Mouse (Mus musculus) G1E (cell line): ENCODE results near the gene P4hb. TPM values are rescaled to one million over a fixed set of nuclear protein-coding genes. Genes with fewer than 3 reads are reported as not detected.

Experiments
- ATAC-seq: 2 replicates; pipeline ENCODE4 v1.8.0; 2016; ENCODE audit warnings: mild to moderate bottlenecking; ENCODE audit not compliant: insufficient number of reproducible peaks, poor library complexity, low FRiP score, severe bottlenecking; ENCODE audit errors: extremely low read depth
- DNase-seq: peaks from one replicate; pipeline ENCODE4 v3.0.0; 2012; ENCODE audit warnings: low spot score
- H3K27me3 ChIP-seq: 2 replicates; pipeline ENCODE4 v1.6.1; 2012; ENCODE audit warnings: mild to moderate bottlenecking, low read length, inconsistent platforms; ENCODE audit not compliant: insufficient read depth
- H3K36me3 ChIP-seq: replicated peaks from 2 replicates; pipeline ENCODE3; 2012; ENCODE audit warnings: mild to moderate bottlenecking, inconsistent platforms
- H3K4me1 ChIP-seq: 2 replicates; pipeline ENCODE4 v1.6.1; 2012; ENCODE audit warnings: low read depth, low read length, inconsistent platforms, mixed read lengths; ENCODE audit not compliant: insufficient read depth
- H3K4me3 ChIP-seq: 2 replicates; pipeline ENCODE4 v1.5.1; 2012; ENCODE audit warnings: low read depth, mild to moderate bottlenecking, inconsistent platforms, low read length, moderate library complexity, mixed read lengths
- H3K9me3 ChIP-seq: replicated peaks from 2 replicates; pipeline ENCODE4 v1.6.1; 2012; ENCODE audit warnings: inconsistent platforms
- CTCF ChIP-seq: IDR thresholded peaks from 2 replicates; pipeline ENCODE4 v1.5.1; 2012; ENCODE audit warnings: low read depth, low read length, inconsistent platforms, mixed read lengths
- GATA1 ChIP-seq: IDR thresholded peaks from 2 replicates; pipeline ENCODE4 v1.6.1; 2012; ENCODE audit warnings: borderline replicate concordance, low read length, inconsistent platforms, mixed read lengths
- GATA2 ChIP-seq: IDR thresholded peaks from 2 replicates; pipeline ENCODE4 v1.6.1; 2012; ENCODE audit warnings: low read depth, low read length, inconsistent platforms, borderline replicate concordance
- POLR2AphosphoS5 ChIP-seq: IDR thresholded peaks from 2 replicates; pipeline ENCODE4 v1.6.1; 2012; ENCODE audit warnings: low read depth, low read length, inconsistent platforms; ENCODE audit not compliant: insufficient replicate concordance
- TAL1 ChIP-seq: conservative IDR thresholded peaks from 2 replicates; pipeline ENCODE4 v1.6.1; 2012; ENCODE audit warnings: low read depth, low read length, inconsistent platforms, mixed read lengths
- polyA plus RNA-seq: library from polyadenylated mRNA; stranded (reverse); fragments of >175 nt; gene quantifications from 2 replicates; pipeline ENCODE4 v1.2.3, GENCODE M21; 2012
- total RNA-seq, 2 experiments: library from RNA; stranded (forward) in 1 of 2; stranded (reverse) in 1 of 2; fragments of 200-1000 nt in 1 of 2; fragments of >200 nt in 1 of 2; fragmentation: Nextera tagmentation in 1 of 2; gene quantifications; 2 replicates each; pipeline ENCODE4 v1.2.3; 2014 to 2017

P4hb gene
- total and polyA plus RNA-seq, 3 experiments: 289 to 516 (median 414) TPM

DNA sequence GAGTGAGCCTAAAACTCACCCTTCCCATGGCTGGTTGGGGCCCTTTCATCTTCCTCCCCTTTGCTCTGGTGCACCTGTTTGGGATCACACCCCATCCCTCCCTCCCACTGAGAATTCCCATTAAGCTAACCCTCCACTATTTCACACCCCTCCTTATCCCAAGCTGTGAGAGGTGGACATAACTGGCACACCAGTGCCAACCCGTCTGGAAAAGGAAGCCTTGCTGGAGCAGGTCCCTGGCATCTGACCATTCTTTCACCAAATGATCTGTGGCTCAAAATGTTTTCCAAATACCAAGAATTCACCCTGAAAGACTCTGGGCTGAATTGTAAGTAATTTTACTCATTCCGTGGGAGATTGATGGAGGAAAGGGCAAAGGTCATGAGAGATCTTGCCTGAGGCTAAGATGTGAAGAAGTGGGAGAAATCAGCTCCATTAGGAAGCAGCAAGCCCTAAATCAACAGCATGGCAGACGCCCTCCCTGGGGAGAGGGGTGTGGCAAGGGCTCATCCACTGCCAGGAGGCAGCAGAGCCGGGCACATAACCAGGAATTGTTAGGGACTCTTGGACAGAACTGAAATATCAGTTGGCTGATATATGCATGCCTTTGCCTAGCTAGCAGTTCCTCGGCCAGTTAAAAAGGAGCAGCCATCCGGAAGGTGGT lies 60.1 kb downstream of the P4hb start:
- H3K36me3 ChIP-seq: no peaks in the 10 kb centered on the region
- no peak overlapping the region for H3K4me3 ChIP-seq
- peaks cover 3% of the 10 kb centered on the region; the same call in 1 of the 2 replicates for H3K27me3 ChIP-seq
- peaks cover 52% of the 10 kb centered on the region for H3K4me1 ChIP-seq
- no peaks in the 10 kb centered on the region; the same call in 1 of the 2 replicates for H3K9me3 ChIP-seq
- TF ChIP-seq GATA1 (no peak), POLR2AphosphoS5 (no peak), CTCF (no peak), GATA2 (no peak), TAL1 (no peak)
- ATAC-seq (no peak), DNase-seq (no peak)

DNA sequence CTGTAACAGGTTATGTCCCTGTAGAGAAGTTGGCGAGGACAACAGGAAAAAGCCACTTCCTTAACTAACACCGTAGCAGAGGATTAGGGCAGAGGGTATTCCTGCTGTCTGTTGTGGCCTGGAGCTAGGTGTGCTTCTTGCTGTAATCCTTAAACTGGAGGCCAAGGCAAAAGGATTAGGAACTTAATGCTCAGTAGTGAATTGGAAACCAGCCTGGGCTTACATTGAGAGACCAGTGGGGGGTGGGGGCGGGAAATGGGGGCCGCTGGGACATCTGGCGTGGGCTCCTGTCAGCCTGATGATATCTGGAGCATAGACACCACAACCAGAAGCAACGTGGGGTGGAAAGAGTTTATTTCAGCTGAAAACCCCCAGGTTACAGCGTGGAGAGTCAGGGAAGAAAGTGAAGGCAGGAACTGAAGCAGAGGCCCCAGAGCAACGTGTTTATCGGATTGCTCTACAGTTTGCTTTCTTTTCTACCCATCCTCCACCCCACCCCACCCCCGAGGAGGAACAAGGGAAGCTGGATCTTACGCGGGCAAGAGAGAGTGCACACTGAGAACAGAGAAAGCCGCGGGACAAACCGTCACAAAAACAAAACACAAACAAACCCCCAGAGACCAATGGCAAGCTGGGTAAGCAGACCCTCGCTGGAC lies 62.5 kb downstream of the P4hb start:
- Histone ChIP-seq H3K4me3 (peak overlapping the region; percentile 61), H3K9me3 (no peaks in the 10 kb centered on the region; the same call in 1 of the 2 replicates), H3K27me3 (peaks cover 3% of the 10 kb centered on the region; the same call in 1 of the 2 replicates), H3K4me1 (peaks cover 61% of the 10 kb centered on the region), H3K36me3 (no peaks in the 10 kb centered on the region)
- peak; percentile 65 for ATAC-seq
- DNase-seq: peak; percentile 77
- TF ChIP-seq POLR2AphosphoS5 (no peak), TAL1 (no peak), CTCF (no peak), GATA1 (no peak)

Other genes with a start within 250 kb of the P4hb start
Only the 20 nearest of the 34 such genes appear.
- 1.7 and 3.5 TPM in 2 replicates for gene Pde6g, start 119.8 kb downstream of the P4hb start, total RNA-seq (2014; fragmentation: Nextera tagmentation)
- 0.23 and 0.33 TPM in 2 replicates for gene Pde6g, start 119.8 kb downstream of the P4hb start, total RNA-seq (2017)
- gene Pde6g, start 119.8 kb downstream of the P4hb start, polyA plus RNA-seq: 0.18 and 0.23 TPM in 2 replicates
- 15.2 and 17.4 TPM in 2 replicates for gene Oxld1, start 115.2 kb downstream of the P4hb start, total RNA-seq (2014; fragmentation: Nextera tagmentation)
- 24.9 and 25.6 TPM in 2 replicates for gene Oxld1, start 115.2 kb downstream of the P4hb start, total RNA-seq (2017)
- 16.7 and 17.1 TPM in 2 replicates for gene Oxld1, start 115.2 kb downstream of the P4hb start, polyA plus RNA-seq
- 32.4 and 41.7 TPM in 2 replicates for gene Ccdc137, start 115.1 kb downstream of the P4hb start, total RNA-seq (2014; fragmentation: Nextera tagmentation)
- gene Ccdc137, start 115.1 kb downstream of the P4hb start, total RNA-seq (2017): 41.2 and 42.8 TPM in 2 replicates
- 44.7 and 55.5 TPM in 2 replicates for gene Ccdc137, start 115.1 kb downstream of the P4hb start, polyA plus RNA-seq
- 18.0 and 24.5 TPM in 2 replicates for gene Arl16, start 105.6 kb downstream of the P4hb start, total RNA-seq (2014; fragmentation: Nextera tagmentation)
- gene Arl16, start 105.6 kb downstream of the P4hb start, total RNA-seq (2017): 17.0 and 24.5 TPM in 2 replicates
- 21.0 and 26.0 TPM in 2 replicates for gene Arl16, start 105.6 kb downstream of the P4hb start, polyA plus RNA-seq
- 60.5 and 63.2 TPM in 2 replicates for gene Mrpl12, start 88.6 kb downstream of the P4hb start, total RNA-seq (2014; fragmentation: Nextera tagmentation)
- 125 and 140 TPM in 2 replicates for gene Mrpl12, start 88.6 kb downstream of the P4hb start, total RNA-seq (2017)
- 514 and 633 TPM in 2 replicates for gene Mrpl12, start 88.6 kb downstream of the P4hb start, polyA plus RNA-seq
- gene Slc25a10, start 81.4 kb downstream of the P4hb start, total RNA-seq (2014; fragmentation: Nextera tagmentation): 18.2 and 18.7 TPM in 2 replicates
- gene Slc25a10, start 81.4 kb downstream of the P4hb start, total RNA-seq (2017): 22.1 and 27.6 TPM in 2 replicates
- gene Slc25a10, start 81.4 kb downstream of the P4hb start, polyA plus RNA-seq: 38.7 and 45.3 TPM in 2 replicates
- gene Gcgr, start 42.6 kb downstream of the P4hb start, total RNA-seq (2014; fragmentation: Nextera tagmentation): not detected in 2 replicates
- not detected in 2 replicates for gene Gcgr, start 42.6 kb downstream of the P4hb start, total RNA-seq (2017)
- not detected in 2 replicates for gene Gcgr, start 42.6 kb downstream of the P4hb start, polyA plus RNA-seq
- 53.8 and 64.3 TPM in 2 replicates for gene Mcrip1, start 23.5 kb downstream of the P4hb start, total RNA-seq (2014; fragmentation: Nextera tagmentation)
- 19.2 and 20.9 TPM in 2 replicates for gene Mcrip1, start 23.5 kb downstream of the P4hb start, total RNA-seq (2017)
- 176 and 205 TPM in 2 replicates for gene Mcrip1, start 23.5 kb downstream of the P4hb start, polyA plus RNA-seq
- not detected in 2 replicates for gene Ppp1r27, start 22.1 kb downstream of the P4hb start, total RNA-seq (2014; fragmentation: Nextera tagmentation)
- gene Ppp1r27, start 22.1 kb downstream of the P4hb start, total RNA-seq (2017): not detected in 2 replicates
- not detected in 2 replicates for gene Ppp1r27, start 22.1 kb downstream of the P4hb start, polyA plus RNA-seq
- gene Arhgdia, start 8.4 kb upstream of the P4hb start, total RNA-seq (2014; fragmentation: Nextera tagmentation): 354 and 381 TPM in 2 replicates
- gene Arhgdia, start 8.4 kb upstream of the P4hb start, total RNA-seq (2017): 155 and 158 TPM in 2 replicates
- 1,000 and 1,072 TPM in 2 replicates for gene Arhgdia, start 8.4 kb upstream of the P4hb start, polyA plus RNA-seq
- 89.8 and 122 TPM in 2 replicates for gene Alyref, start 25.1 kb upstream of the P4hb start, total RNA-seq (2014; fragmentation: Nextera tagmentation)
- gene Alyref, start 25.1 kb upstream of the P4hb start, total RNA-seq (2017): 270 and 280 TPM in 2 replicates
- 505 and 623 TPM in 2 replicates for gene Alyref, start 25.1 kb upstream of the P4hb start, polyA plus RNA-seq
- 83.1 and 83.8 TPM in 2 replicates for gene Anapc11, start 25.2 kb upstream of the P4hb start, total RNA-seq (2014; fragmentation: Nextera tagmentation)
- gene Anapc11, start 25.2 kb upstream of the P4hb start, total RNA-seq (2017): 62.3 and 69.3 TPM in 2 replicates
- 176 and 212 TPM in 2 replicates for gene Anapc11, start 25.2 kb upstream of the P4hb start, polyA plus RNA-seq
- gene Npb, start 35.2 kb upstream of the P4hb start, total RNA-seq (2014; fragmentation: Nextera tagmentation): 1.9 and 2.6 TPM in 2 replicates
- 0.58 TPM in 1 of 2 replicates, not detected in the other for gene Npb, start 35.2 kb upstream of the P4hb start, total RNA-seq (2017)
- gene Npb, start 35.2 kb upstream of the P4hb start, polyA plus RNA-seq: 3.2 and 3.8 TPM in 2 replicates
- 29.0 and 43.1 TPM in 2 replicates for gene Pcyt2, start 44.7 kb upstream of the P4hb start, total RNA-seq (2014; fragmentation: Nextera tagmentation)
- 102 and 119 TPM in 2 replicates for gene Pcyt2, start 44.7 kb upstream of the P4hb start, total RNA-seq (2017)
- 129 and 146 TPM in 2 replicates for gene Pcyt2, start 44.7 kb upstream of the P4hb start, polyA plus RNA-seq
- 28.9 and 35.3 TPM in 2 replicates for gene Sirt7, start 52.0 kb upstream of the P4hb start, total RNA-seq (2014; fragmentation: Nextera tagmentation)
- 74.5 and 96.2 TPM in 2 replicates for gene Sirt7, start 52.0 kb upstream of the P4hb start, total RNA-seq (2017)
- gene Sirt7, start 52.0 kb upstream of the P4hb start, polyA plus RNA-seq: 169 and 256 TPM in 2 replicates
- gene Mafg, start 60.3 kb upstream of the P4hb start, total RNA-seq (2014; fragmentation: Nextera tagmentation): 16.3 and 17.5 TPM in 2 replicates
- 18.9 and 21.9 TPM in 2 replicates for gene Mafg, start 60.3 kb upstream of the P4hb start, total RNA-seq (2017)
- 29.2 and 38.9 TPM in 2 replicates for gene Mafg, start 60.3 kb upstream of the P4hb start, polyA plus RNA-seq
- 14.7 and 14.8 TPM in 2 replicates for gene Pycr1, start 70.5 kb upstream of the P4hb start, total RNA-seq (2014; fragmentation: Nextera tagmentation)
- gene Pycr1, start 70.5 kb upstream of the P4hb start, total RNA-seq (2017): 1.0 and 1.5 TPM in 2 replicates
- gene Pycr1, start 70.5 kb upstream of the P4hb start, polyA plus RNA-seq: 1.9 and 2.4 TPM in 2 replicates
- not detected in 2 replicates for gene Myadml2, start 74.9 kb upstream of the P4hb start, total RNA-seq (2014; fragmentation: Nextera tagmentation)
- not detected in 2 replicates for gene Myadml2, start 74.9 kb upstream of the P4hb start, total RNA-seq (2017)
- not detected in 2 replicates for gene Myadml2, start 74.9 kb upstream of the P4hb start, polyA plus RNA-seq
- not detected in 2 replicates for gene Notum, start 87.9 kb upstream of the P4hb start, total RNA-seq (2014; fragmentation: Nextera tagmentation)
- 0.16 TPM in 1 of 2 replicates, not detected in the other for gene Notum, start 87.9 kb upstream of the P4hb start, total RNA-seq (2017)
- not detected in 2 replicates for gene Notum, start 87.9 kb upstream of the P4hb start, polyA plus RNA-seq
- gene Aspscr1, start 99.7 kb upstream of the P4hb start, total RNA-seq (2014; fragmentation: Nextera tagmentation): 57.0 and 79.7 TPM in 2 replicates
- 39.2 and 43.2 TPM in 2 replicates for gene Aspscr1, start 99.7 kb upstream of the P4hb start, total RNA-seq (2017)
- 248 and 301 TPM in 2 replicates for gene Aspscr1, start 99.7 kb upstream of the P4hb start, polyA plus RNA-seq